Mouse (Mus musculus): Measurements from ENCODE around the gene Fads1. TPM values are rescaled to one million over a fixed set of nuclear protein-coding genes. Genes with fewer than 3 reads are reported as not detected.
"Not testable (repeated sequence)": the region's sequence is repeated elsewhere in the genome, so short reads cannot be mapped to it uniquely, and the experiment has no call there.

Fads1 gene
- polyA plus RNA-seq, 1 experiment from 2014 or later: 148 TPM

GRCm38 (mm10) chr19:10168441-10168840, 14.2 kb upstream of the Fads1 start:
- Histone ChIP-seq H3K9ac (no peak overlapping the region), H3K27ac (no peak overlapping the region), H3K4me1 (no peaks in the 10 kb centered on the region), H3K9me3 (replicated peaks) (no peaks in the 10 kb centered on the region), H3K36me3 (ENCODE audit: poor library complexity, severe bottlenecking) (no peaks in the 10 kb centered on the region), H3K4me3 (no peak overlapping the region), H3K4me2 (no peak overlapping the region), H3K27me3 (no peaks in the 10 kb centered on the region)
- ATAC-seq: no peak
- WGBS: 91% methylated on average over 3 of the region's 3 CpGs

- Histone ChIP-seq H3K27ac (no peak overlapping the region), H3K27me3 (no peaks in the 10 kb centered on the region), H3K4me1 (no peaks in the 10 kb centered on the region), H3K4me3 (no peak overlapping the region), H3K9me3 (replicated peaks) (no peaks in the 10 kb centered on the region), H3K9ac (no peak overlapping the region), H3K36me3 (ENCODE audit: poor library complexity, severe bottlenecking) (no peaks in the 10 kb centered on the region), H3K4me2 (no peak overlapping the region)
- no peak for ATAC-seq
These were observed 13.5 kb upstream of the Fads1 start for GRCm38 (mm10) chr19:10169179-10169578.

- not testable (repeated sequence) for H3K9ac ChIP-seq; H3K4me1 ChIP-seq; ATAC-seq; H3K4me3 ChIP-seq; H3K4me2 ChIP-seq; H3K27ac ChIP-seq; H3K36me3 ChIP-seq (ENCODE audit: poor library complexity, severe bottlenecking); H3K27me3 ChIP-seq; H3K9me3 ChIP-seq (replicated peaks)
- 83% methylated on average over 3 of the region's 3 CpGs for WGBS
These were observed 12.9 kb upstream of the Fads1 start for GRCm38 (mm10) chr19:10169692-10170330.

- no peak for ATAC-seq
- H3K4me1 ChIP-seq: no peaks in the 10 kb centered on the region
- H3K27me3 ChIP-seq: no peaks in the 10 kb centered on the region
- H3K36me3 ChIP-seq (ENCODE audit: poor library complexity, severe bottlenecking): no peaks in the 10 kb centered on the region
- no peak overlapping the region for H3K9ac ChIP-seq
- H3K27ac ChIP-seq: no peak overlapping the region
- WGBS: 18% methylated on average over 1 of the region's 1 CpGs
- no peak overlapping the region for H3K4me3 ChIP-seq
- H3K9me3 ChIP-seq (replicated peaks): no peaks in the 10 kb centered on the region
- H3K4me2 ChIP-seq: no peak overlapping the region
These were observed 12.2 kb upstream of the Fads1 start for GRCm38 (mm10) chr19:10170466-10170865.

GRCm38 (mm10) chr19:10171359-10171758, 11.3 kb upstream of the Fads1 start:
- WGBS: 85% methylated on average over 7 of the region's 7 CpGs
- no peak overlapping the region for H3K27ac ChIP-seq
- no peak overlapping the region for H3K4me2 ChIP-seq
- H3K36me3 ChIP-seq (ENCODE audit: poor library complexity, severe bottlenecking): no peaks in the 10 kb centered on the region
- no peaks in the 10 kb centered on the region for H3K27me3 ChIP-seq
- H3K4me3 ChIP-seq: no peak overlapping the region
- H3K9ac ChIP-seq: no peak overlapping the region
- no peak for ATAC-seq
- H3K4me1 ChIP-seq: no peaks in the 10 kb centered on the region
- no peaks in the 10 kb centered on the region for H3K9me3 ChIP-seq (replicated peaks)

GRCm38 (mm10) chr19:10171846-10172245, 10.8 kb upstream of the Fads1 start:
- Histone ChIP-seq H3K4me1 (no peaks in the 10 kb centered on the region), H3K4me2 (no peak overlapping the region), H3K36me3 (ENCODE audit: poor library complexity, severe bottlenecking) (no peaks in the 10 kb centered on the region), H3K27ac (no peak overlapping the region), H3K9ac (no peak overlapping the region), H3K9me3 (replicated peaks) (no peaks in the 10 kb centered on the region), H3K27me3 (no peaks in the 10 kb centered on the region), H3K4me3 (no peak overlapping the region)
- no peak for ATAC-seq

- H3K36me3 ChIP-seq (ENCODE audit: poor library complexity, severe bottlenecking): no peaks in the 10 kb centered on the region
- no peak overlapping the region for H3K4me3 ChIP-seq
- no peak overlapping the region for H3K4me2 ChIP-seq
- ATAC-seq: no peak
- no peaks in the 10 kb centered on the region for H3K4me1 ChIP-seq
- H3K9ac ChIP-seq: no peak overlapping the region
- no peak overlapping the region for H3K27ac ChIP-seq
- H3K9me3 ChIP-seq (replicated peaks): no peaks in the 10 kb centered on the region
- H3K27me3 ChIP-seq: no peaks in the 10 kb centered on the region
- 93% methylated on average over 5 of the region's 5 CpGs for WGBS
These were observed 9.5 kb upstream of the Fads1 start for GRCm38 (mm10) chr19:10173116-10173718.

GRCm38 (mm10) chr19:10173844-10174539, 8.7 kb upstream of the Fads1 start:
- H3K4me1 ChIP-seq: no peaks in the 10 kb centered on the region
- no peak overlapping the region for H3K9ac ChIP-seq
- H3K36me3 ChIP-seq (ENCODE audit: poor library complexity, severe bottlenecking): no peaks in the 10 kb centered on the region
- WGBS: 87% methylated on average over 7 of the region's 7 CpGs
- no peak overlapping the region for H3K4me3 ChIP-seq
- no peaks in the 10 kb centered on the region for H3K27me3 ChIP-seq
- H3K4me2 ChIP-seq: no peak overlapping the region
- H3K9me3 ChIP-seq (replicated peaks): no peaks in the 10 kb centered on the region
- no peak for ATAC-seq
- no peak overlapping the region for H3K27ac ChIP-seq

GRCm38 (mm10) chr19:10174956-10175355, 7.7 kb upstream of the Fads1 start:
- Histone ChIP-seq H3K9ac (no peak overlapping the region), H3K4me1 (no peaks in the 10 kb centered on the region), H3K4me3 (no peak overlapping the region), H3K27ac (no peak overlapping the region), H3K36me3 (ENCODE audit: poor library complexity, severe bottlenecking) (no peaks in the 10 kb centered on the region), H3K4me2 (no peak overlapping the region), H3K9me3 (replicated peaks) (no peaks in the 10 kb centered on the region), H3K27me3 (no peaks in the 10 kb centered on the region)
- no peak for ATAC-seq
- WGBS: 87% methylated on average over 4 of the region's 4 CpGs

GRCm38 (mm10) chr19:10176477-10176876, 6.2 kb upstream of the Fads1 start:
- no peak overlapping the region for H3K27ac ChIP-seq
- H3K9ac ChIP-seq: no peak overlapping the region
- H3K36me3 ChIP-seq (ENCODE audit: poor library complexity, severe bottlenecking): no peaks in the 10 kb centered on the region
- H3K4me2 ChIP-seq: no peak overlapping the region
- no peak overlapping the region for H3K4me3 ChIP-seq
- no peaks in the 10 kb centered on the region for H3K9me3 ChIP-seq (replicated peaks)
- no peak for ATAC-seq
- WGBS: 51% methylated on average over 1 of the region's 1 CpGs
- no peaks in the 10 kb centered on the region for H3K4me1 ChIP-seq
- no peaks in the 10 kb centered on the region for H3K27me3 ChIP-seq

GRCm38 (mm10) chr19:10176941-10177372, 5.7 kb upstream of the Fads1 start:
- H3K9ac ChIP-seq: no peak overlapping the region
- no peaks in the 10 kb centered on the region for H3K9me3 ChIP-seq (replicated peaks)
- H3K36me3 ChIP-seq (ENCODE audit: poor library complexity, severe bottlenecking): no peaks in the 10 kb centered on the region
- H3K4me2 ChIP-seq: no peak overlapping the region
- peaks cover under 1% of the 10 kb centered on the region; the same call in 1 of the 2 replicates for H3K4me1 ChIP-seq
- H3K27me3 ChIP-seq: no peaks in the 10 kb centered on the region
- no peak overlapping the region for H3K27ac ChIP-seq
- 73% methylated on average over 7 of the region's 7 CpGs for WGBS
- no peak for ATAC-seq
- no peak overlapping the region for H3K4me3 ChIP-seq

GRCm38 (mm10) chr19:10181225-10181624, 1.5 kb upstream of the Fads1 start:
- no peak for ATAC-seq
- peaks cover 14% of the 10 kb centered on the region for H3K36me3 ChIP-seq (ENCODE audit: poor library complexity, severe bottlenecking)
- no peak overlapping the region for H3K9ac ChIP-seq
- no peaks in the 10 kb centered on the region for H3K27me3 ChIP-seq
- no peaks in the 10 kb centered on the region for H3K9me3 ChIP-seq (replicated peaks)
- no peak overlapping the region for H3K27ac ChIP-seq
- no peak overlapping the region for H3K4me3 ChIP-seq
- peaks cover 28% of the 10 kb centered on the region for H3K4me1 ChIP-seq
- 89% methylated on average over 7 of the region's 7 CpGs for WGBS
- no peak overlapping the region for H3K4me2 ChIP-seq
